Mouse (Mus musculus) gastrocnemius, adult 2 months (tissue): ENCODE measurements at regions not wholly inside any gene's neighbourhood (a gene's known extent, or its start where the extent isn't known, plus 50 kb on each side); places are given as distances from the start of the nearest gene placed in this dataset.
A peak's percentile ranks its signal among the peaks of the same experiment; 100 is the strongest.
"Not testable (repeated sequence)": the region's sequence is repeated elsewhere in the genome, so short reads cannot be mapped to it uniquely, and the experiment has no call there.

Experiments
- DNase-seq: peaks from one replicate; pipeline ENCODE4 v3.0.0; 2022
- H3K27ac ChIP-seq: fragments of 200-600 bp; 2 replicates; pipeline ENCODE4 v1.8.1; 2022; ENCODE audit warnings: mild to moderate bottlenecking
- H3K4me3 ChIP-seq: fragments of 200-600 bp; 2 replicates; pipeline ENCODE4 v1.8.1; 2022; ENCODE audit warnings: mild to moderate bottlenecking, moderate library complexity
- CTCF ChIP-seq: fragments of 200-600 bp; IDR thresholded peaks from 2 replicates; pipeline ENCODE4 v1.8.1; 2022; ENCODE audit warnings: antibody characterized with exemption, mild to moderate bottlenecking, moderate library complexity
- intact Hi-C: fragments of 180-260 bp; cut with DNase I; formaldehyde crosslinking; loops from one replicate; pipeline ENCODE4 v1.15.1; 2025

- no peak overlapping the region for H3K27ac ChIP-seq
- no peak for DNase-seq
- intact Hi-C loops, result no loop called here
- no peak for TF ChIP-seq CTCF
- H3K4me3 ChIP-seq, result no peak overlapping the region
Observed at GRCm38 (mm10) chr17:79538789-79539188, 72.9 kb upstream of the Rmdn2 start.

GRCm38 (mm10) chr17:79540038-79540437 is 71.6 kb upstream of the Rmdn2 start:
- intact Hi-C loops, result no loop called here
- DNase-seq, result no peak
- TF ChIP-seq CTCF, result no peak
- Histone ChIP-seq H3K27ac (no peak overlapping the region), H3K4me3 (no peak overlapping the region)

DNA sequence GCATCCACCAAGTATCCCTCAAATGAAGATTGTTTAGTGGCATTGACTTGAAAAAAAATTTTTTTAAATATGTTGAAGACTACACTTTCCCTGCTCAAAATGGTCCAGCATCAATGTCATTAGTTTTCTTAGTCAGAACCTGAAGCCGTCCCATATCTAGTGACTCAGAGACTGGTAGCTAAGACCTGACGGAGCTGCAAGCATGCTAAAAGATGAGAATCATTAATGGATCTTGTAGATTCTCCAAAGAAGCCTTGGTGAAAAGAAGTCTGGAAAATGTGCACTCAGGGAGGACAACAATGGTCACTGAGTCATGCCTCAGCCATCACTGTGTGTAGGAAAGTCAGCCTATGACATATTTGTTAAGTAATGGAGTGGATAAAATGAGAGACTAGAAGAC is 71.2 kb upstream of the Rmdn2 start:
- TF ChIP-seq CTCF, result no peak
- H3K27ac ChIP-seq, result no peak overlapping the region
- H3K4me3 ChIP-seq, result no peak overlapping the region
- DNase-seq, result no peak
- intact Hi-C loops, result no loop called here

GRCm38 (mm10) chr17:79543907-79544522 is 67.6 kb upstream of the Rmdn2 start:
- TF ChIP-seq CTCF, result no peak
- H3K4me3 ChIP-seq, result peak overlapping the region; percentile 19; the same call in 1 of the 2 replicates
- intact Hi-C loops, result no loop called here
- peak overlapping the region; percentile 82 for H3K27ac ChIP-seq
- DNase-seq, result peak; percentile 68

DNA sequence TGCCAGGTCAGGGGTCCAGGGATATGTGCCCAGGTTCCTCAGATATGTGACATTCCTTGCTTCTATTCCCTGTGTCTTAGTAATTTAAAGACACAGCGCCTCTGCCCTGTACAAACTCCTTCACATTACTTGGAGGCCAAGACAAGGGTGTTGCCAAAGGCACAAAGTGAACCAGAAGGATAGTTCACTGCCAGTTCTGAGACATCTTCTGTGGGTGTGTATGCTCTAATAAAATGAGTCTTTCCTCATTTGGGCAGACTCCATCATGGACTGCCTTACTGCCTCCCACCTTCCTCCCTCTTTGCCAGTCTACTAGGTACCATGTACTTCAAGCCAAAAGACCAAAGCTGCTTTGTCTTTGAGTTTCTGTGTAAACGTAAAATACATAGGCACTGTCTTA is 65.8 kb upstream of the Rmdn2 start:
- H3K27ac ChIP-seq, result peak overlapping the region; percentile 82
- H3K4me3 ChIP-seq, result no peak overlapping the region
- TF ChIP-seq CTCF, result no peak
- DNase-seq, result no peak
- intact Hi-C loops, result no loop called here

DNA sequence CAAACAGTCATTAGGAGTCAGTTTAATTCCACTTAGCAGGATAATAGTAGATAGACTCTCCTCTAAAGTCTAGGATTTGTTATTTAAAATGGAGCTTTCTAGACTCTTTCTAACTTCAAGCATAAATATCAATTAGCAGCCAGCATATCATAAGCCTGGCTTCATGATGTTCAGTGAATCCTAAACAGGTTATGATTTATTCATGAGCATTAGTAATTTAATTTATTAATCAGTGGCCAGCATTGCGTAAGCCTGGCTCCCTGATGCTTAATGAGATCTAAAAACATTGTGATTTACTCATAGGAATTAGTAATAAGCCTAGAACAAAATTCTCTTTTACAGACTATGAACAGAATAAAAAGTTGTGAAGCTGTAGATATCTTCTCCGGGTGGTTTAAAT is 64.6 kb upstream of the Rmdn2 start:
- no peak for DNase-seq
- intact Hi-C loops, result no loop called here
- Histone ChIP-seq H3K27ac (no peak overlapping the region), H3K4me3 (no peak overlapping the region)
- TF ChIP-seq CTCF, result no peak

- no peak for DNase-seq
- no peak for TF ChIP-seq CTCF
- no peak overlapping the region for H3K27ac ChIP-seq
- H3K4me3 ChIP-seq, result no peak overlapping the region
- intact Hi-C loops, result no loop called here
Observed at GRCm38 (mm10) chr17:79547524-79547923, 64.1 kb upstream of the Rmdn2 start.

DNA sequence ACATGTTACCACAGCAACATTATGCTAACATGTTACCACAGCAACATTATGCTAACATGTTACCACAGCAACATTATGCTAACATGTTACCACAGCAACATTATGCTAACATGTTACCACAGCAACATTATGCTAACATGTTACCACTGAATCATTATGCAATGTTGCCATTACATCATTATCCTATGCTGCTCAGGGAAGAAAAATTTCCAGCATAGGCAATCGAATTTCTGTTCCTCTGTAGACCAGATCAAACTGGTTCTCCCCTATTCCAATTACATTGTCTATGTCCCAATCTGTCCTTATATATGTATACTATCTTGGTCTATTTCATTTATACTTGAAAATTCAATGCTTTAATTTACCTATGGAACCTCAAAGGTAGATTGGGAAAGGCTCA is 61.3 kb upstream of the Rmdn2 start:
- DNase-seq, intact Hi-C loops, H3K4me3 ChIP-seq, H3K27ac ChIP-seq: not testable (repeated sequence)

DNA sequence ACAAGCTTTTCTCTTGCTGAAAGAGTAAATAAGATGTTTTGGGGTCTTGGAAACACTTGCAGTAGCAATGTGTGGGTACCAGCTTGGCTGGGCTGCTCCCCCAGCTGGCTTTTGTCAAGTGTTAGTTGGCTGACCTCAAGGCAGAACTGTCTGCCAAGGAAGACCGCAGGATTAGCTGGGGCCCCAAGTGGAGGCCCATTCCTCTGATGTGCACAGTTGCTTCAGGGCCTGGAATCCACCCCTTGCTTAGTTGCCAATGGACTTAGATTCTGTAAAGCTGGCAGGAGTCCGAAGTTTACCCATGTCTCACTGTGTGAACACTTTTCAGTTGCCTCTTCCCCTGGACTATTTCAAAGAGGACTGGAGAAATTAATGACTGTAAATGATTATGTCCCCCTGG is 57.8 kb upstream of the Rmdn2 start:
- DNase-seq, result peak; percentile 19
- H3K27ac ChIP-seq, result no peak overlapping the region
- intact Hi-C loops, result no loop called here
- no peak for TF ChIP-seq CTCF
- no peak overlapping the region for H3K4me3 ChIP-seq

- TF ChIP-seq CTCF, result no peak
- intact Hi-C loops, result no loop called here
- Histone ChIP-seq H3K4me3 (no peak overlapping the region), H3K27ac (no peak overlapping the region)
- DNase-seq, result no peak
Observed at GRCm38 (mm10) chr17:79555593-79555992, 56.1 kb upstream of the Rmdn2 start.
